Mouse (Mus musculus): ENCODE measurements around the gene Cnbp.

Cnbp gene

GRCm38 (mm10) chr6:87850900-87851614, at the start of gene Cnbp:
Gene Cnbp (minus strand): TSS chr6:87851106.
- DNase-seq (ENCODE audit: low spot score in 2 of 2) = peak; percentile 96 to 98

DNA sequence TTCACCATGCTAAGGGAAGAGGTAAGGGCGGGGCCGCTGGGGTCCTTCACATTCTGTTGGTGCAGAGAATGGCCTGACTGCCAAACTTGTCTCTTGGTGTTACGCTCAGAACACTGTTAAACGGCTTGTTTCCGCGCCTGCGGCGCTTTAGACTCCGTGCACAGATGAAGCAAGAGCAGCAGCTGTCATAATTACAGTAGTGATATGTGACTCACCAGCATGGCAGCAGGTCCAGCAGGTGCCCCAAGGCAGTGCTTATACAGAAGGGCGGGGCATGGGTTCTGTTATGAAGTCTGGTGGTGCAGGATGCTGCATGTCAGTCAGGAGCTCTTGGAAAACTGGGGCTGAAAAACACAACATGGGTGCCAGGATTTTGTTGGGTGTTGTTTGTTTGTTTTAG, 47.1 kb upstream of the Cnbp start:
- no peak for DNase-seq (ENCODE audit: low spot score in 2 of 2)

GRCm38 (mm10) chr6:87893931-87894330, 43.0 kb upstream of the Cnbp start:
- DNase-seq (ENCODE audit: low spot score in 2 of 2) = no peak

DNA sequence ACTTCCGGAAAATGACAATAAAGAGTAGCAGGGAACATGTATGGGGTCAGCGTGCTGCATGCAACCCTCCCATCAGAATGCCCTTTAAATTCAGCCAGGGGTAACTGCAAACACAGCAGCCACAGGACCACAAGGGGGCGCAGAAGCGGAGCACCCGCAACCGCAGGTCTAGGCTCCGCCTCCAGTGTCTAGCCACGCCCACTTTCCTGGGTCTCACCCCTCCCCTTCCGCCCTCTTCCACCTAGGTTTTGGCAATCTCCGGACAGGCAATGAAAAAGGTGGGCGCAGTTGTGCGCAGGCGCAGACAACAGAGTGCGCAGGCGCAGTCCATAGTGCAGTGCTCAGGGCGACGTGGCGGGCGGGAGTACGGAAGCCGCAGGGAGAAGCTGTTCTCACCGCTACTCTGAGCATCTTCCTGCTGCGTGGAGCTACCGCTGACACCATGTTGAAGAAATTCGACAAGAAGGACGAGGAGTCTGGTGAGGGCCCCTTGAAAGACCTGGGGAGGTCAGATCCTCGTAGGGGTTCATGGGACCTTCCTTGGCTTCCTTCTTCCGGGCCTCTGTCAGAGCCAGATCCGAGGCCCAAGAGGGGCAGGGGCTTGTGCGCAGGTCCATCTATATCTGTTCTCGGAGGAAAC, 36.8 kb upstream of the Cnbp start, which contains the start of gene Copg1:
Gene Copg1, plus strand, starts transcription at position 221 of the 640 bp plus-strand sequence.
- peak; percentile 99 to 100 for DNase-seq (ENCODE audit: low spot score in 2 of 2)

DNA sequence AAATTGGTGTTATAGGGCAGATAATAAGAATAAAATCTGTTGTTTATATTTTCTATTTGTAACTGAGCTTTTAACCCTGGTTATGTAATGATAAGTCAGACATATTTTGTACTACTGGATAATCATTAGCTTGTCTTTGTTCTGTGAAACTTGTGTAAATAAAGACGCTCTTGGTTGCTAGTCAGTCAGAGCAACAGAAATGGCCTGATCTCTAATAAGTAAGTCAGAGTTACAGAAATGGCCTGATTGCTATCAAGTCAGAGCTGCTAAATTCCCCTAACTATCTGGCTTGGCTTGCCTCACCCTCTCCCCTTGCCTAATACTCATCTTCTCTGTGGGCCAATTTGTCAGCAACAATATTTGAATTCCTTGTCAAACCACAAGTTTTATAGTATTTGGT, 35.8 kb upstream of the Cnbp start:
- DNase-seq (ENCODE audit: low spot score in 2 of 2) = no peak

- no peak for DNase-seq (ENCODE audit: low spot score in 2 of 2)
Measured at GRCm38 (mm10) chr6:87882816-87883215, 31.9 kb upstream of the Cnbp start.

GRCm38 (mm10) chr6:87882221-87882620, 31.3 kb upstream of the Cnbp start:
- DNase-seq (ENCODE audit: low spot score in 2 of 2) = no peak

DNA sequence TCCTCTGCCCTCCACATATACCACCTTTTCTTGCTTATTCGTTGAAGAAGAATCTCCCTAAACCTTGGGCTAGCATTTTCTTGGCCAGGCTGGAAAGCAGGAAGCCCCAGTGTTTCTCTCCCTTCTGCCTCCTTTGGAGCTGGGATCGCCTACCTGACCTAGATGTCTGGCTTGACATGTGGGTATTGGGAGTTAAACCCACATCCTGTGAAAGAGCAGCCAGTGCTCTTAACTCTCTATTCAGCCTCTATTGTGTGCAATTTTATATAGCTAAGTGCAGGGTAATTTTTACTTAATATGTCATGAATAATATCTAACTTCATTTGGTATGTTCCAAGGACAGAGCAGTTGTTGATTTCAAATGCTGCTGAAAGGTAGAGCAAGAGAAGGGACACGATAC, 28.7 kb upstream of the Cnbp start:
- no peak for DNase-seq (ENCODE audit: low spot score in 2 of 2)

DNA sequence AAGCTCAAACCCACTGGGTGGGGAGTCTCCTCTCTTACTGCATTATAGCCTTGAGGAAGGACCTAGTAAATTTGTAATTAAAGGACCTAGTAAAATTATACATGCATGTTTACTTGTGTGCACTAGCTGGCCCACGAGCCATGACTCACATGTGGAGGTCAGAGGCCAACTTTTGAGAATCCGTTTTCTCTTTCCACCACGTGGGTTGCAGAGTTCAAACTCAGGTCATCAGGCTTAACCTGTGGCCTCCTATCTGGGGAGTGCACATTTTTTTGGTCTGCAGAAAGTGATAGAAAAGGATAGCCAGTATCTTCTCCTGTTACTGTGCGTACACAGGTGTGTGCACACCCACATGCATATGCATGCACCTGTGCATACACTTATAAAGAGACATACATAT, 28.1 kb upstream of the Cnbp start:
- no peak for DNase-seq (ENCODE audit: low spot score in 2 of 2)

- DNase-seq (ENCODE audit: low spot score in 2 of 2) = no peak
Measured at GRCm38 (mm10) chr6:87876068-87876643, 25.2 kb upstream of the Cnbp start.

DNA sequence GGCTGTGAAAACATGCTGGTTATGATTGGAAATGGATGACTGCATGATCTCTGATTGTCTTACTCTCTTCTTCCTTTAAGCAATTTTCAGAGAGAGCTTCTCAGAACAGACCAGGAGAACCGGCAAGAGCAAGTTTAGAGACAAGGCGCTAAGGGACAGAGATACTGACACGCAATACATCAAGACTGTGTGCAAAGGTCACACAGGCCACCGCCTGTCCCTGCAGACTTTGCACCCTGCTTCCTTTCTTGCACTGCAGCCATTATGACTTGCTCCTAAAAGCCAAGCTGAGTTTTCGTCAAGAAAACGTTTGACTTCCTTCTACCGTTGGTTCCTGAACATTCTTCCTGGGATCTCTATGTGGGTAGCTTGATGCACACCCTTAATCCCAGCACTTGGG, 24.7 kb upstream of the Cnbp start:
- DNase-seq (ENCODE audit: low spot score in 2 of 2) = no peak

- DNase-seq (ENCODE audit: low spot score in 2 of 2) = no peak
Measured at GRCm38 (mm10) chr6:87875083-87875482, 24.2 kb upstream of the Cnbp start.

- no peak for DNase-seq (ENCODE audit: low spot score in 2 of 2)
Measured at GRCm38 (mm10) chr6:87873963-87874362, 23.1 kb upstream of the Cnbp start.

GRCm38 (mm10) chr6:87873104-87873503, 22.2 kb upstream of the Cnbp start:
- DNase-seq (ENCODE audit: low spot score in 2 of 2) = no peak

DNA sequence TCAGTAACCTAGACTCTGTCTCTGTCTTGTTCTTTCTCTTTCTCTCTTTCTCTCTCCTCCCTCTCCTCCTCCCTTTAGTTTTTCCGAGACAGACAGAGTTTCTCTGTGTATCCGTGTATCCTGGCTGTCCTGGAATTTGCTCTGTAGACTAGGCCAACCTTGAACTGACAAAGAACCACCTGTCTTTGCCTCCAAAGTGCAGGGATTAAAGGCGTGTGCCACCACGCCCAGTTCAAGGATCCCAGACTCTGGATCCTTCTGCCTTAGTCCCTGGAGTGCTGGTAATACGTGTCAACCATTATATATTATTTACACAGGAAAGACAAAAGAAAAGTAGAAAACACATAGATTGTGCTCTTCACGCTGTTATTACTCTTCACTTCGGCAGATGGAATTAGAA, 20.3 kb upstream of the Cnbp start:
- no peak for DNase-seq (ENCODE audit: low spot score in 2 of 2)

DNA sequence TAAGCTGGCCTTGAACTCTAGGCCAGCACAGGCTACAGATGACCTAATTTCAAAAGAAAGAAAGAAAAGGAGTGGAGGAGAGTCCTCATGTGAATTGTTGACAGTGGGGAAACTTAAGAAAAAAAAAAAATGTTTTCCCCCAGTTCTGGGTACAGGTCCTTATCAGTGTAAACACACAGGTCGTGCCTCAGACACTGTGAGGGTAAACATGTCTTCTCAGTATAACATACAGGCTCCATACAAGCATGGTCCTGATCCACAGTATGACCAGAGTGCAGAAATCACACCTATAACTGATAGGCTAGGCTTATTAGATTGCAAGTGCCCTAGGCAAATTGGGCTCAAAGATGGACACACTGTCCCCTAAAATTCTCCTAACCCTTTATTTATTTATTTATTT, 19.5 kb upstream of the Cnbp start:
- DNase-seq (ENCODE audit: low spot score in 2 of 2) = no peak

DNA sequence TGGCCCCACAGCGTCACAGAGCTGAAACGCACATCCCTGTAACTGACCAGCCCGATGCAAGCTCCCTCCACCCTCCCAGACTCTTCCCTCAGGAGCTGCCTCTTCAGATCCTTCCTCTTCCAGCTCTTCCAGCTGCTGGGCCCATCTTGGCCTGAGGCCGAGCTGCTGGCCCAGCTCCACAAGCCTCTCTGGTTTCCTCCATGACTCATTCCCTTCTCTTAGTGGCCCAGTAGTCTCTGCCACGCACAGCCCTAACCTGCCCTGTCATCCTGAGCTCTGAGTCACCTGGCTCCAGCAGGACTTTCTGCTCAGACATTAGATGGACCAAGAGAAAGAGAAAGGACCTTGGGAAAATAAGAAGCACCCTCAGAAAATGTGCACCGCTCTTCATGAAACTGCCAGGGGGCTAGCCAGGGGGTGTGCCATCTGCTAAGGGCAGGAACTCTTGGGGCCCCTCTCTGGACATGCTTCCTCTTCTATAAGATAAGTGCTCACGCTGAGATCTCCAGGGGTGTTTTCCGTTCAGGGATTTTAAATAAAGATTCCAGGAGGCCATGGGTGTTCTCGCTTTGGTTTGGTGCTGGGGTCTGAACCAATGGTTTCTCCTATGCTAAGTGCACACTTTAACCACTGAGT, 18.1 kb upstream of the Cnbp start:
- peak; percentile 80 to 81 for DNase-seq (ENCODE audit: low spot score in 2 of 2)

DNA sequence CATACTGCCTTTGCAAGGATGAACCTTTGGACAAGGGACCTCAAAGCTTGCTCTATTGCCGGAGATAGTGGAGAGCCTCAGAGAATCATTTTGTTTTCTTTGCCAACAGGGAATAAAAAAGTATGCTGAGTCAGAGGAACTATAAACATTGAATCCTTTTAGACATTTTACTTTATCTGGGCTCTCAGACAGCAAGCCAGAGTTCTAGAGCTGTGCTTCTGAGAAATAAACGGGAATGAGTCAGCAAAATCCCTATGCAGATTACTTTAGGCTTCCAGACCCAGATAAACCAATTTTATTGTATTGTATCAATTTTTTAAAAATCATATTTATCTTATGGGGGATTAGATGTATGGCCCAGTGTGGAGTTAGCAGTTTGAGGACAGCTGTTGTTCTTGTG, 16.4 kb upstream of the Cnbp start:
- DNase-seq (ENCODE audit: low spot score in 2 of 2) = no peak

GRCm38 (mm10) chr6:87866211-87866610, 15.3 kb upstream of the Cnbp start:
- DNase-seq (ENCODE audit: low spot score in 2 of 2) = no peak

DNA sequence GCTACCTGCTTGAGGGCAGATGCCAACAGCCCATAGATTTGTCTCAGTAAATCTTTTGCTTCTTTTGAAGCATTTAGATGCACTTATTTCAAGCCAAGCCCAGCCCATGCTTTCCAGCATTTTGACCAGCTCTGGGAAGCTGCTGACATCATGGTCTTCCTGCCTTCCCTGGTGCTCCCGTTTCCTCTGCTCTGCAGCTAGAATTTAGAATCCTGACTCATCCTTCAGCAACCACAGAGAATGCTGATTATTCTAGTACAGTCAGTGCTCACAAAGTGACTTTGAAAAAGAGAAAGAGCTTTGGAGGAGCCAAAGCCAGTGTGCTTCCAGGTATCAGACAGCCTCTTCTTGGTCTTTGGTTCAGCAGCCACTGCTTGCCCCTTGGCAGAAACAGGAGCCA, 6.2 kb upstream of the Cnbp start:
- DNase-seq (ENCODE audit: low spot score in 2 of 2) = no peak

GRCm38 (mm10) chr6:87853446-87853845, 2.5 kb upstream of the Cnbp start:
- no peak for DNase-seq (ENCODE audit: low spot score in 2 of 2)

GRCm38 (mm10) chr6:87851871-87852270, 965 bp upstream of the Cnbp start:
- no peak for DNase-seq (ENCODE audit: low spot score in 2 of 2)
